Comparison of ENCODE assay signal across 30 mouse cellular contexts in the genomic region with DNA sequence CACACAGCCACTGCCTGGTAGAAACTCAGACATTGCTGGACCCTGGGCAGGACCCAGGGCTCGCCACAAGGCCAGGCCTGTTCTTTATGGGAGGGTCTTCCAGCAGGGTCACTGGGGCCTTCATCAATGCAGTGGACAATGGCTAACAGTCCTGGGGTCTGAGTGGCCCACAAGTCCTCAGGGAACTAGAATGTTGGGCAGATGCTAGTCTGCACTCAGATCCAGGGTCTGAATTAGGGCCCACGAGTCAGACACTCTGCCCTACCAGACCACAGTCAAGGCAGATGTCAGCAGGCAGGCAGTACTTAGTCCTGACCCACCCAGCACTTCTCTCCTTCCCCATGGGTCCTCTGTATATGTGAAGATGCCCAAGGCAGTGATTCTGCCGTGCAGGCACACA. TPM values are rescaled to one million over a fixed set of nuclear protein-coding genes. Genes with fewer than 3 reads are reported as not detected.
"Had no signal": no experiment of that assay in that cellular context is flagged by ENCODE, and none has a peak within 500 bp of the region (broad histone marks: within the 10 kb centered on the region; RNA-seq: fewer than 3 reads in every experiment).

No protein-coding gene starts in this region.

- ATAC-seq: hindbrain, embryonic 16.5 days; inflammation-experienced regulatory T-cells, adult 6 months had no signal

- H3K9ac ChIP-seq: heart, embryonic 13.5 days; heart, embryonic 15.5 days; hindbrain, embryonic 12.5 days; hindbrain, embryonic 14.5 days; intestine, embryonic 15.5 days; limb, embryonic 12.5 days; liver, embryonic 12.5 days had no signal

- DNase-seq: gastrocnemius, adult 2 months; gastrocnemius, postnatal 10 days; gastrocnemius, postnatal 25 days; heart, postnatal 14 days; heart, postnatal 36 days; kidney, adult 18-20 months; kidney, adult 8-10 months had no signal

- H3K36me3 ChIP-seq: heart, embryonic 13.5 days; heart, embryonic 15.5 days; hindbrain, embryonic 10.5 days; hindbrain, embryonic 12.5 days; intestine, embryonic 15.5 days; limb, embryonic 10.5 days; limb, embryonic 12.5 days; liver, embryonic 12.5 days had no signal

- H3K27me3 ChIP-seq: intestine, embryonic 15.5 days; limb, embryonic 12.5 days had no signal

- H3K4me2 ChIP-seq: heart, embryonic 11.5 days; heart, embryonic 13.5 days; heart, embryonic 15.5 days; hindbrain, embryonic 12.5 days; hindbrain, embryonic 14.5 days; intestine, embryonic 15.5 days; limb, embryonic 12.5 days; liver, embryonic 12.5 days had no signal

- H3K27ac ChIP-seq: gastrocnemius, adult 2 months; heart, adult 2 months; heart, embryonic 13.5 days; heart, embryonic 15.5 days; hindbrain, embryonic 12.5 days; hindbrain, embryonic 14.5 days; intestine, embryonic 15.5 days; layer of hippocampus, adult 2 months; left cerebral cortex, adult 2 months; limb, embryonic 10.5 days; limb, embryonic 12.5 days; liver, embryonic 12.5 days had no signal

- H3K4me3 ChIP-seq: gastrocnemius, adult 2 months; heart, adult 2 months; heart, embryonic 13.5 days; heart, embryonic 15.5 days; hindbrain, embryonic 10.5 days; hindbrain, embryonic 12.5 days; intestine, embryonic 15.5 days; layer of hippocampus, adult 2 months; left cerebral cortex, adult 2 months; limb, embryonic 10.5 days; limb, embryonic 12.5 days; liver, embryonic 12.5 days had no signal

- H3K9me3 ChIP-seq: heart, embryonic 15.5 days; intestine, embryonic 15.5 days; limb, embryonic 10.5 days; liver, embryonic 12.5 days had no signal

RNA-seq across cellular contexts. Expression of a gene that starts 25.8 kb away (rescaled TPM):
- total RNA-seq: gastrocnemius, postnatal 4 days; granulocyte monocyte progenitor cell, adult 5-6 weeks; heart, adult 2 months; heart, postnatal 14 days; heart, postnatal 36 days; layer of hippocampus, adult 2 months; layer of hippocampus, postnatal 10 days; layer of hippocampus, postnatal 25 days; left cerebral cortex, postnatal 14 days; left cerebral cortex, postnatal 36 days; liver, adult 2 months had no signal
- polyA plus RNA-seq: heart, postnatal 0 days; hindbrain, embryonic 14.5 days; hindbrain, embryonic 16.5 days; liver, adult 2 months; liver, embryonic 12.5 days had no signal
